Mouse (Mus musculus): ENCODE measurements at regions not wholly inside any gene's neighbourhood (a gene's known extent, or its start where the extent isn't known, plus 50 kb on each side); places are given as distances from the start of the nearest gene placed in this dataset.
"Not testable (repeated sequence)": the region's sequence is repeated elsewhere in the genome, so short reads cannot be mapped to it uniquely, and the experiment has no call there.

- not testable (repeated sequence) for H3K27me3 ChIP-seq (replicated peaks); H3K9me3 ChIP-seq (replicated peaks); H3K27ac ChIP-seq; H3K9ac ChIP-seq; H3K4me3 ChIP-seq; H3K4me2 ChIP-seq; H3K36me3 ChIP-seq; ATAC-seq; H3K4me1 ChIP-seq
- WGBS (ENCODE audit: insufficient replicate concordance), result 60% methylated on average over 6 of the region's 6 CpGs
Observed at GRCm38 (mm10) chr12:23026976-23027375, 753.1 kb downstream of the Gm10330 start.

GRCm38 (mm10) chr12:23023556-23023955 lies 756.5 kb downstream of the Gm10330 start:
- WGBS (ENCODE audit: insufficient replicate concordance), result 67% methylated on average over 7 of the region's 8 CpGs
- ATAC-seq, H3K4me3 ChIP-seq: not testable (repeated sequence)

GRCm38 (mm10) chr12:23010199-23010598 lies 769.9 kb downstream of the Gm10330 start:
- not testable (repeated sequence) for H3K9me3 ChIP-seq (replicated peaks); H3K36me3 ChIP-seq; H3K9ac ChIP-seq; H3K27ac ChIP-seq; H3K27me3 ChIP-seq (replicated peaks); ATAC-seq; H3K4me1 ChIP-seq
- Histone ChIP-seq H3K4me3 (peak overlapping the region; percentile 54), H3K4me2 (peak overlapping the region; percentile 60)
- 1% methylated on average over 32 of the region's 37 CpGs for WGBS (ENCODE audit: insufficient replicate concordance)

More at GRCm38 (mm10) chr12:23023556-23023955, 756.5 kb downstream of the Gm10330 start:
- not testable (repeated sequence) for H3K36me3 ChIP-seq; H3K9me3 ChIP-seq (replicated peaks); H3K4me1 ChIP-seq; H3K4me2 ChIP-seq; H3K27ac ChIP-seq; H3K27me3 ChIP-seq (replicated peaks); H3K9ac ChIP-seq

GRCm38 (mm10) chr12:23009662-23010061 lies 770.4 kb downstream of the Gm10330 start:
- H3K4me2 ChIP-seq, result peak overlapping the region; percentile 60
- H3K36me3 ChIP-seq; H3K4me1 ChIP-seq; H3K9ac ChIP-seq; ATAC-seq; H3K27ac ChIP-seq; H3K9me3 ChIP-seq (replicated peaks); H3K27me3 ChIP-seq (replicated peaks): not testable (repeated sequence)
- WGBS (ENCODE audit: insufficient replicate concordance), result under 1% methylated on average over 29 of the region's 48 CpGs
- H3K4me3 ChIP-seq, result peak overlapping the region; percentile 54
